Mouse (Mus musculus): ENCODE measurements at regions not wholly inside any gene's neighbourhood (a gene's known extent, or its start where the extent isn't known, plus 50 kb on each side); places are given as distances from the start of the nearest gene placed in this dataset.

DNA sequence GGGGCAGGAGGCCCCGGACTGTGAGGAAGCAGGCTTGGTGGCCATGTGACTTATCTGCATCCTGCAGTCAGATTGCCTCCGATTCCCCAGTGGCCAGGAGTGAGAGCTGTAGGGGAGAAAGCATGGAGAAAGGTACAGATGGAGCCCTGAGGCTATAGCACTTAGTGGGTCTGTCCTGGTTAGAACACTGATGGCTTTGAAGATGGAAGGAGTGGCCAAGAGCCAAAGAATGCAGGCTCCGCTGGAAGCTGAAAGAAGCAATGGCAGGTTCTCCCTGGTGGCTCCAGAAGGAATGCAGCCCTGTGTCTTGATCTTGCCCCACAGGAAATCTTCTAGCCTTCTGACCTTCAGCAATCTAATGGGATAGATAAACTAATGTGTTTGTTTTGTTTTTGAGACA lies 926.3 kb downstream of the 4930447A16Rik start:
- Histone ChIP-seq H3K4me1 (no peaks in the 10 kb centered on the region), H3K27ac (no peak overlapping the region), H3K27me3 (no peaks in the 10 kb centered on the region), H3K9ac (no peak overlapping the region), H3K36me3 (ENCODE audit: poor library complexity, severe bottlenecking) (no peaks in the 10 kb centered on the region), H3K9me3 (replicated peaks) (no peaks in the 10 kb centered on the region), H3K4me2 (no peak overlapping the region), H3K4me3 (no peak overlapping the region)
- WGBS = 91% methylated on average over 3 of the region's 3 CpGs
- ATAC-seq = no peak

DNA sequence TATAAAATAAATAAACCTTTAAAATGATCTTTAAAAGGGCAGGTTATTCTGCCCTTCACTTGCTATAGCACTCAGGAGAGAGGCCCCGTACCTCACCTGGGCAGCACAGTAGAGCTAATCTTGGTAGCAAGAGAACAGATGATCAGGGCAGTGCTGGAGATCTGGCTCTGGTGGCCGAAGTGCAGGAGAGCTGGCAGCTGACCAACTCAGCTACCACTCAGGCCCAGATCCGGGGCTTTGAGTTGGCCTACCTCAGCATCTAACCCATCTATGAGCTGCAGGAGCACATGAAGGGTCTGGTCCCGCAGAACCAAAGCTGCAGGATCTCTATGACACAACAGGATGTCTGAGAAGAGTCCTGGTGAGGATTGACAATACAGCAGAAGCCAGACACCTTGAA lies 928.0 kb downstream of the 4930447A16Rik start:
- no peaks in the 10 kb centered on the region for H3K9me3 ChIP-seq (replicated peaks)
- WGBS = 89% methylated on average over 4 of the region's 4 CpGs
- no peak overlapping the region for H3K4me3 ChIP-seq
- no peaks in the 10 kb centered on the region for H3K27me3 ChIP-seq
- no peaks in the 10 kb centered on the region for H3K36me3 ChIP-seq (ENCODE audit: poor library complexity, severe bottlenecking)
- H3K9ac ChIP-seq = no peak overlapping the region
- H3K27ac ChIP-seq = no peak overlapping the region
- H3K4me1 ChIP-seq = no peaks in the 10 kb centered on the region
- no peak for ATAC-seq
- H3K4me2 ChIP-seq = no peak overlapping the region

DNA sequence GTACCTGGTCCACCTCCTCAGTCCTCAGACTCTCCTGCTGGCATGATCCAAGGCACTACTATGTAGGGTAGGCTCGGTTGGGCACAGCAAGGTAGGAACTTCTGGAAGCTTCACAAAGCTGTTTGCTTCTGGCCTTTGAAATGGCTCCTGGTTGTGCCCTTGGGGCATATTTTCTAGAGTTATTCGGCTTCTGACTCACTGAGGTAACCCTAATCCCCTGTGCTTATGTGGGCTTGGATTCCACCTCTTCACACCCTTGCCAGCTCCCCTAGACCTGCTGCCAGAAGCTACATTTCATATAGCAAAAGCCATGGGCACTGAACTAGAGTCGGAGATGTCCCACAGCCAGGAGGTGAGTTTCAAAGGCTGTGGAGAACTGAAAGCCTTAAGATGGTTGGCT lies 933.7 kb downstream of the 4930447A16Rik start:
- Histone ChIP-seq H3K36me3 (ENCODE audit: poor library complexity, severe bottlenecking) (no peaks in the 10 kb centered on the region), H3K27ac (no peak overlapping the region), H3K4me2 (no peak overlapping the region), H3K4me3 (no peak overlapping the region), H3K9ac (no peak overlapping the region), H3K4me1 (no peaks in the 10 kb centered on the region), H3K27me3 (no peaks in the 10 kb centered on the region), H3K9me3 (replicated peaks) (no peaks in the 10 kb centered on the region)
- ATAC-seq = no peak
- 85% methylated on average over 3 of the region's 3 CpGs for WGBS

DNA sequence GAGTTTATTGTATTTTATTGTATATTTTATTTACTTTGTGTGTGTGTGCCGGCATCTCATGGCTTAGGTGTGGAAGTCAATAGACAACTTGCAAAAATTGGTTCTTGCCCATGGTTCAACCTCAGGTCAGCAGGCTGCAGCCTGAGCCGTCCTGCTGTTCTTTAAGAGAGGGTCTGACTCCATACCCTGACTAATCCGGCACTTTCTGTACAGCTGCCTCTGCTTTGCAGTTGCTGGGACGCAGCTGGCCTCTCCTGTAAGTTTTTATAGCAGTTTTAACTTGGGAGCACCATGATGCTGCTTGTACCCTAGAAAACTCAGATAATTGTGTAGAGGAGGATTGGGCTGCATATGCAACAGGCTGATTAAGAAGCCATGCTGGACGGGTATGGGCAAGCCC lies 938.2 kb downstream of the 4930447A16Rik start:
- no peak overlapping the region for H3K9ac ChIP-seq
- no peak overlapping the region for H3K4me3 ChIP-seq
- no peak overlapping the region for H3K4me2 ChIP-seq
- H3K9me3 ChIP-seq (replicated peaks) = no peaks in the 10 kb centered on the region
- no peaks in the 10 kb centered on the region for H3K4me1 ChIP-seq
- ATAC-seq = no peak
- no peaks in the 10 kb centered on the region for H3K27me3 ChIP-seq
- no peak overlapping the region for H3K27ac ChIP-seq
- H3K36me3 ChIP-seq (ENCODE audit: poor library complexity, severe bottlenecking) = no peaks in the 10 kb centered on the region
- WGBS = 87% methylated on average over 5 of the region's 5 CpGs

DNA sequence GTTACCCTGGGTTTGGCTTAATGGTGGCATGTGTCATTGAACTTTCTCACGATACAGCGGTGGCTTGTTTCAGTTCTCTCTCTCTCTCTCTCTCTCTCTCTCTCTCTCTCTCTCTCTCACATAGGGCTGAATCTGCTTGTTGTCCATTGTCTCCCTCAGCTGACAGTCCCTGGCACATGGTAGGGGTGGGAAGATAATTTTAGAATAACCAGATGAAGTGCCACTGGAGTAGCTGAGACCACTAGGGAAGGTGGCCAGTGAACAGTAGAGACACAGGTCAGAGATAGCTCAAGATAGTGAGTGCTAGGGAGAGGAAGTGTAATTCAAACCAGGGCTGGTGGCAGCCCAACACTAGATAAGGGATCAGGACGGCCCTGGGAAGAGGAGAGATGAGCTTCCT lies 938.7 kb downstream of the 4930447A16Rik start:
- ATAC-seq = no peak
- Histone ChIP-seq H3K4me2 (no peak overlapping the region), H3K9me3 (replicated peaks) (no peaks in the 10 kb centered on the region), H3K27ac (no peak overlapping the region), H3K9ac (no peak overlapping the region), H3K36me3 (ENCODE audit: poor library complexity, severe bottlenecking) (no peaks in the 10 kb centered on the region), H3K4me3 (no peak overlapping the region), H3K27me3 (no peaks in the 10 kb centered on the region), H3K4me1 (no peaks in the 10 kb centered on the region)
- WGBS = 88% methylated on average over 3 of the region's 3 CpGs

DNA sequence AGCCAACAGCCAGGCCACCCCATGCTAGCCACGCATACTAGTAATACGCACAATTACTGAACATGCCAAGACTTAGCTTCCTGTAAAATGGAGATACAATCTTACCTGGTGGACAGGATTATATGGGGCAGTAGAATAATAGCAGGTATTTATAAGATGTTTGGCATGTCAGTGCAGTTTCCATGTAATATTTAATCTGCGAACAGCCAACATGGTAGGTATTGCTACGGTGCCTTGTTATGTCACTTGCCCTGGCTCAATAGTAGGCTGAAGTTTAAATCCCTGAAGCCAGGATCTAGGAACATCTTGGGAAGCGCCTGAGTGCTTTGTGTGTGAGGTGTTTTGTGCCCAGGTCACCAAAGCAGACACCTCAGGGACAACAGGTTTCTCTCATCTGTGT lies 942.3 kb downstream of the 4930447A16Rik start:
- H3K9me3 ChIP-seq (replicated peaks) = no peaks in the 10 kb centered on the region
- WGBS = 91% methylated on average over 5 of the region's 5 CpGs
- no peak overlapping the region for H3K4me2 ChIP-seq
- H3K4me3 ChIP-seq = no peak overlapping the region
- no peaks in the 10 kb centered on the region for H3K36me3 ChIP-seq (ENCODE audit: poor library complexity, severe bottlenecking)
- no peak overlapping the region for H3K27ac ChIP-seq
- no peaks in the 10 kb centered on the region for H3K4me1 ChIP-seq
- no peak for ATAC-seq
- H3K27me3 ChIP-seq = no peaks in the 10 kb centered on the region
- H3K9ac ChIP-seq = no peak overlapping the region

DNA sequence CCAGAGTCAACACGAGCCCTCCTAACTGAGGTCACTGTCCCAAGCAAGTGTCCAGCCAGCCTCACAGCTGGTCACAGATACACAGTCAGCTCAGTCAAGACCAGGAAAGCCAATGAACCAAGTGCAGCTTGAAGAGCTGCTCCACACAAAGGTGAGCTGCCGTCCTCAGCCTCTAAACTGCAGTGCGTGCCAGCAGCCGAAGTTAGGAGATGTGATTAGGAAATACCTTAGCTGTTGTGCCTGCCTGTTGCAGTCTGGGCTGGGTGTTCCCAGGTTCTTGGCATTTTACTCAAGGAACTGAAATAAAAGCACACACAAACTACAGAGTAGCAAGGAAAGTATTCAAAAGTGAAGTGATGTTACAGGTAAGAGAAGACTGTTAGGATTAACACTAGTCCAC lies 942.9 kb downstream of the 4930447A16Rik start:
- Histone ChIP-seq H3K4me3 (no peak overlapping the region), H3K27ac (no peak overlapping the region), H3K9ac (no peak overlapping the region), H3K36me3 (ENCODE audit: poor library complexity, severe bottlenecking) (no peaks in the 10 kb centered on the region), H3K27me3 (no peaks in the 10 kb centered on the region), H3K9me3 (replicated peaks) (no peaks in the 10 kb centered on the region), H3K4me1 (no peaks in the 10 kb centered on the region), H3K4me2 (no peak overlapping the region)
- WGBS = 89% methylated on average over 4 of the region's 4 CpGs
- no peak for ATAC-seq

DNA sequence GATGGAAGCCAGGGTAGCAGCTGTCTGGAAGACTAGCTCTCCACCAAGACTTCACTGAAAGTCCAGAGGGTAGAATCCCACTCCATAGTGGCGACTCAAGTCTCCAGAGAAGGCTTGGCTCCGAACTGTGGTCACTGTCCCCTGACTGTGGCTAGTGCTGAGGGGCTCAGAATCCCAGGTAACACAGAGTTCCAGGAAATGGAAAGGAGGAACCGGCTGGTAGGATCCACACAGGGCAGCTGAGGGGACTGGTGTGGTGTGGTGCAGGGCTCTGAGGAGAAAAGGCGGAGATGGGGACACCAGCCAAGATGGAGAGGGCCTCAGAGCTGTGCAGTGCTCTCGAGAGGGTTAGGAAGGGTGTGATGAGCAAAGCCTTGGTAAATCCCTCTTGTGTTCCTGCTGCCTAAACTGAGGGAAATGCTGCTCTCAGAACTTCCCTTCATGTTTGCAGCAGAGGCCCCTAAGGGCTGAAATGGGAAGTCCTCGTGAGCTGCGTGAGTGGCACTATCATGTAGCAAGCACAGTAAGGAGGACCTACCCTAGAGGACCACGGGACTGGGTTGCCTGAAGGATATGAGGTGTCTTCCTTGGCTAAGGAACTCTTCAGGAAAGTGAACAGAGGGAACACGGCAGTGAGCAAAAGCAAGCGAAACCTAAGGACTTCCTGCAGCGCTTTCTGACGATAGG lies 946.2 kb downstream of the 4930447A16Rik start:
- WGBS = 88% methylated on average over 12 of the region's 12 CpGs
- no peak overlapping the region for H3K9ac ChIP-seq
- no peak for ATAC-seq
- no peak overlapping the region for H3K4me2 ChIP-seq
- H3K9me3 ChIP-seq (replicated peaks) = no peaks in the 10 kb centered on the region
- peaks cover 5% of the 10 kb centered on the region; the same call in 1 of the 2 replicates for H3K4me1 ChIP-seq
- no peak overlapping the region for H3K4me3 ChIP-seq
- H3K27me3 ChIP-seq = no peaks in the 10 kb centered on the region
- H3K36me3 ChIP-seq (ENCODE audit: poor library complexity, severe bottlenecking) = no peaks in the 10 kb centered on the region
- no peak overlapping the region for H3K27ac ChIP-seq

DNA sequence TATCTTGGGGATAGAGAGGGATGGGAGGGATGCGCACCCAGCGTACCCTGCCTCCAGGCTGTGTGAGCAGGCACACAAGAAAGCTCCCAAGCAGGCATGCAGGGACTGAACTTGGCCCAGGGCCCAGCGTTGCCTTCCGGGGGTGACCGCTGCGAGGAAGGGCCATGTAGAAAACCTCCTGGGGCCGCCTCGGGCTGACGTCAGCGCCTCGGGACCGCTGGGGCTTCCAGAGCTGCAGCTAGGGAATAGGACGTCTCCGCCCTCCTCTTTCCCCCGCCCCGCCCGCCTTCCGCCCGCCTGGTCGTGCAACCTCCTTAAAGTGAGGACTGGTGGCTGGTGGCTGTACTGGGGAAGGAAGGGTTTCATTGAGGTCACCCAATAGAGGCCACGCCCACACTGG lies 948.4 kb downstream of the 4930447A16Rik start:
- no peaks in the 10 kb centered on the region for H3K27me3 ChIP-seq
- peak overlapping the region; percentile 45; the same call in 1 of the 2 replicates for H3K9ac ChIP-seq
- no peak overlapping the region for H3K27ac ChIP-seq
- peak overlapping the region; percentile 32 for H3K4me3 ChIP-seq
- H3K9me3 ChIP-seq (replicated peaks) = no peaks in the 10 kb centered on the region
- no peaks in the 10 kb centered on the region for H3K36me3 ChIP-seq (ENCODE audit: poor library complexity, severe bottlenecking)
- peak; percentile 93 for ATAC-seq
- H3K4me2 ChIP-seq = peak overlapping the region; percentile 59
- H3K4me1 ChIP-seq = peaks cover 5% of the 10 kb centered on the region; the same call in 1 of the 2 replicates
- 2% methylated on average over 21 of the region's 21 CpGs for WGBS

DNA sequence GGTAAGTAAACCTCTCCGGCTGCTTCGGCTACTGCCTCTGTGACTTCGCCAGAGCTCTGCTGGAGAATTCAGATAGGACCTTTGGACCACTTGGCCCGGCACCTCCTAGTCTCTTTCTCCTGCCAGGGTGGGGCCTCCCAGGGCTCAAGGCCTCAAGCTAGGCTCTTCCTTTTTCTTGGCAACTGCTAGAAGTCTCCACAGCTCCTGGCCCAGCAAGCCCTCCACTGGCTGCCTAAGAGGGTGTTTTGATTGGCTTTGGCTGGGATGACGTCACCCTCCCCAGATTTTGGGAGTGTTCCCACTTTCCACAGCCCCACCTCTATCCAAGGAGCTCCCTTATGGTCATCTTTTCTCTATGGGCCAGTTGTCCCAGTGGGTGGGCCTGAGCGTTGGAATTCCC lies 949.4 kb downstream of the 4930447A16Rik start:
- no peaks in the 10 kb centered on the region for H3K36me3 ChIP-seq (ENCODE audit: poor library complexity, severe bottlenecking)
- no peaks in the 10 kb centered on the region for H3K27me3 ChIP-seq
- no peak overlapping the region for H3K4me3 ChIP-seq
- WGBS = 85% methylated on average over 6 of the region's 6 CpGs
- peaks cover 5% of the 10 kb centered on the region; the same call in 1 of the 2 replicates for H3K4me1 ChIP-seq
- H3K9ac ChIP-seq = no peak overlapping the region
- no peak overlapping the region for H3K27ac ChIP-seq
- ATAC-seq = no peak
- H3K4me2 ChIP-seq = no peak overlapping the region
- H3K9me3 ChIP-seq (replicated peaks) = no peaks in the 10 kb centered on the region

DNA sequence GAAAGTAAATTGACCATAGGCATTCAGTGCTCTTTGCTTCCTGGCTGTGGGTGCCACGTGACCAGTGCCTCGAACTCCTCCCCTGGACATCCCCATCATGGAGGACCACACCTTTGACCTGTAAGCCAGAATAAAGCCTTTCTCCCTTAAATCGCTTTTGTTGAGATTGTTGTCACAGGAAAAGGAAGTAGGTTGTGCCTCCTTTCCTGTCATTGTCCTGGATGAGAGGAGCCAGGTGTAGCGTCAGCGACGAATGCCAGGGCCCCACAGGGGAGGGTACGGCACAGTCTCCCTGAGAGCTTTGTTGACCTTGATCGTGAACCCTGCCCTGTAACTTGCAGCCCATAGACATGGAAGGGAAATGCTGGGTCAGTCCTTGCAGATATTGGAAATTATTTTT lies 952.8 kb downstream of the 4930447A16Rik start:
- Histone ChIP-seq H3K4me3 (no peak overlapping the region), H3K27ac (no peak overlapping the region), H3K27me3 (no peaks in the 10 kb centered on the region), H3K9ac (no peak overlapping the region), H3K9me3 (replicated peaks) (no peaks in the 10 kb centered on the region), H3K4me1 (peaks cover 5% of the 10 kb centered on the region; the same call in 1 of the 2 replicates), H3K36me3 (ENCODE audit: poor library complexity, severe bottlenecking) (no peaks in the 10 kb centered on the region), H3K4me2 (no peak overlapping the region)
- 89% methylated on average over 8 of the region's 8 CpGs for WGBS
- ATAC-seq = no peak

DNA sequence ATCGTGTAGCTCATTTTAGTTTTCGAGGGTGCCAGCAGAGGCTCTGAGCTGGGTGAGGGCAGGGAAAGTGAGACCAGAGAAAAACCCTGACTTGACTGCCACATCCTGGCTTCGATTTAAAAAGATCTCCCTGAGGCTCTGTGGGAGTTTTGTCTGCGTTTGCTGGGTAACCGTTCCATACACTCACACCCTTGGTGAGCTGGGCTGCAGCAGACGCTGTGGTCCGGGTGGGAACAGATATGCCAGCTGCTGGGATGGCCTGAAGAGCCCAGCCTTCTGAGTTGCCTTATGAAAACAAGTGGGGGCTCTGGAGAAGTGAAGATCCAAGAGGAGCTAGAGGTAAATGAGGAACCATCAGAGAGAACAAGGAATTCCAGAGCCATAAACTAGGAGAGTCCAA lies 962.3 kb downstream of the 4930447A16Rik start:
- H3K36me3 ChIP-seq (ENCODE audit: poor library complexity, severe bottlenecking) = no peaks in the 10 kb centered on the region
- H3K27me3 ChIP-seq = no peaks in the 10 kb centered on the region
- 79% methylated on average over 7 of the region's 7 CpGs for WGBS
- peaks cover 17% of the 10 kb centered on the region for H3K4me1 ChIP-seq
- no peak overlapping the region for H3K4me3 ChIP-seq
- no peak for ATAC-seq
- no peak overlapping the region for H3K4me2 ChIP-seq
- no peak overlapping the region for H3K9ac ChIP-seq
- H3K9me3 ChIP-seq (replicated peaks) = no peaks in the 10 kb centered on the region
- H3K27ac ChIP-seq = no peak overlapping the region

DNA sequence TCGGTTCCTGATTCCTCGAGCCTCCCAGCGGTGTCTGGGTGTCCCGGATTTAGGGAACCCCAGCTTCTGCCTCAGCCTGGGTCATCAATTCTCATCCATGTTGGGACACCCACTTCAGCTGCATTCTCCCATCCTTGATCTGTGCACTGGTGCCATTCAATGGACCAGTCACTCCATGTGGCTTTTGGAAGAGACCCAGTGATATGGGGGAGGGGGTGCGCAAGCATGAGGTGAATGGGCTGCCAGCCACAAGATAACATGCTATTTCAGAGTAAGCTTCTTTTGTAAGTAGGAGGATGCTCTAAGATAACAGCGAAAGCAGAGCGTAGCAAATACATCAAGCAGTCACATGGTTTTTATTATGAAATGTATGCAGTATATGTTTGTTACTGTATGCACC lies 963.1 kb downstream of the 4930447A16Rik start:
- H3K36me3 ChIP-seq (ENCODE audit: poor library complexity, severe bottlenecking) = no peaks in the 10 kb centered on the region
- H3K4me3 ChIP-seq = no peak overlapping the region
- H3K27ac ChIP-seq = no peak overlapping the region
- peaks cover 17% of the 10 kb centered on the region for H3K4me1 ChIP-seq
- WGBS = 88% methylated on average over 7 of the region's 7 CpGs
- H3K9ac ChIP-seq = no peak overlapping the region
- H3K27me3 ChIP-seq = no peaks in the 10 kb centered on the region
- no peaks in the 10 kb centered on the region for H3K9me3 ChIP-seq (replicated peaks)
- H3K4me2 ChIP-seq = no peak overlapping the region
- no peak for ATAC-seq

Measured in forebrain, embryonic 13.5 days (tissue).